Mouse (Mus musculus) C2C12 (cell line): Measurements from ENCODE around the gene Hsp90ab1.

Source experiments
- CEBPB ChIP-seq: IDR thresholded peaks from one replicate; pipeline ENCODE4 v1.6.1; 2011; ENCODE audit warnings: low read depth, mild to moderate bottlenecking, control low read depth, moderate library complexity
- CTCF ChIP-seq: IDR thresholded peaks from one replicate; pipeline ENCODE4 v1.5.1; 2011; ENCODE audit not compliant: control insufficient read depth, insufficient read depth, insufficient read length
- MYOD1 ChIP-seq: IDR thresholded peaks from one replicate; pipeline ENCODE4 v1.6.1; 2011; ENCODE audit warnings: low read depth; ENCODE audit not compliant: control insufficient read depth, insufficient read length
- MYOG ChIP-seq: IDR thresholded peaks from one replicate; pipeline ENCODE4 v1.6.1; 2011; ENCODE audit not compliant: control insufficient read depth, insufficient read length; ENCODE audit errors: extremely low read depth
- USF1 ChIP-seq: IDR thresholded peaks from one replicate; pipeline ENCODE4 v1.6.1; 2011; ENCODE audit warnings: low read depth, mild to moderate bottlenecking, control low read depth, moderate library complexity

GRCm38 (mm10) chr17:45523263-45523662 is 49.8 kb downstream of the Hsp90ab1 start, which contains the start of gene Tcte1:
- TF ChIP-seq CTCF (no peak), MYOD1 (no peak), MYOG (no peak), USF1 (no peak), CEBPB (no peak)
